Mouse (Mus musculus) thymus, adult 2 months (tissue): ENCODE results near the gene Prdm10.

Experiments
- CTCF ChIP-seq: fragments of 200-500 bp; IDR thresholded peaks from 2 replicates; pipeline ENCODE4 v1.5.1; 2012; ENCODE audit warnings: mild to moderate bottlenecking, control low read depth, low read length, moderate library complexity, borderline replicate concordance; ENCODE audit not compliant: control insufficient read depth, poor library complexity, insufficient read depth; ENCODE audit errors: extremely low read depth
- POLR2A ChIP-seq: fragments of 200-500 bp; IDR thresholded peaks from 2 replicates; pipeline ENCODE4 v1.6.1; 2012; ENCODE audit warnings: mild to moderate bottlenecking, low read length, control low read depth, moderate library complexity; ENCODE audit not compliant: control insufficient read depth, poor library complexity, insufficient read depth; ENCODE audit errors: extremely low read depth

- TF ChIP-seq CTCF (no peak), POLR2A (no peak)
Measured at GRCm38 (mm10) chr9:31346575-31347080, 66.3 kb downstream of the Prdm10 start.
